Mouse (Mus musculus): ENCODE results near the gene Cwc25.
"Not testable (repeated sequence)": the region's sequence is repeated elsewhere in the genome, so short reads cannot be mapped to it uniquely, and the experiment has no call there.

The Cwc25 gene

DNA sequence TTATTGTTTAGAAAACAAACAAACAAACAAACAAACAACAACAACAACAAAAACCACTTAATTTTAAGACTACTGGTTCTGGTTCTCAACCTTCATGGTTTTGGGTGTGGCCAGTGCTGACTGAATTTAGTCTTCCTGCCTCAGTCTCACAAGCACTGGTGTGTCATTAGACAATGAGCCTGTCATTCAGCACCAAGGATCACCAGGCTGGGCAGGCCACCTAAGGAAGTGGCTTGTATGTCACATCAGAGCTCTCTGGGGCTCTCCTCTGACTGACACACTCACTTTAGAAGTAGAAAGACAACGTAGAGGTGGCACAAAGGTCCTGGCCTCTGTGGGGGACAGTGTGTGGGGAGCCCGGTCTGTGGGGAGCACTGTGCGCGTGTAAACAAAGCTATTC lies 47.3 kb downstream of the Cwc25 start:
- DNase-seq = no peak

DNA sequence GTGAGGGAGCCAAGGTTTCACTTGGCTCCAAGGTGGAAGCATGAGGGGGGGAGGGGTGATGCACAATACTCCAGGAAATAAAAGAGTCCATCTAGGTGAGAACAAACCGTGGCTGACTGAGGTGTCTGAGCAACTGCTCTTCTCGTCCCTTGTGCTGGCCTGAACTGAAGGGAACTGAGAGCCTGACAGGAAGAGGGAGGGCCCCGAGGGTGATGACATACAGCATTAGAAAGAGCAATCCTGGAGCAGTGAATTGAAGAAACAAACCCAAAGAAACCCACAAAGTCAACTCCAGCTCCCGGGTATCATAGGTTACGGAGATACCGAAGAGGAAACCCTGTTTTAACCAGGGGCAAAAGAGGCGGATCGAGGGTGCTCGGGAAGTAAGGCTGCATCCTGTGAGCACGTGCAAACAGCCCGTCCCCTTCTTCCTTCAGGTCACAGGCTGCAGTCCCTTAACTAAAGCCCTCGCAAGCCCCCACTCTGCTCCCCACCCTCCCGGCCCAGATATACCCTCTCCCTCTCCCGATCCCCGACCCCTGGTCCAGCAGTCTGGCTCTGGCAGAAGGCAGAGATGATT lies 48.0 kb downstream of the Cwc25 start:
- DNase-seq = no peak

GRCm38 (mm10) chr11:97717369-97718280 lies 48.7 kb downstream of the Cwc25 start:
- DNase-seq = no peak

DNA sequence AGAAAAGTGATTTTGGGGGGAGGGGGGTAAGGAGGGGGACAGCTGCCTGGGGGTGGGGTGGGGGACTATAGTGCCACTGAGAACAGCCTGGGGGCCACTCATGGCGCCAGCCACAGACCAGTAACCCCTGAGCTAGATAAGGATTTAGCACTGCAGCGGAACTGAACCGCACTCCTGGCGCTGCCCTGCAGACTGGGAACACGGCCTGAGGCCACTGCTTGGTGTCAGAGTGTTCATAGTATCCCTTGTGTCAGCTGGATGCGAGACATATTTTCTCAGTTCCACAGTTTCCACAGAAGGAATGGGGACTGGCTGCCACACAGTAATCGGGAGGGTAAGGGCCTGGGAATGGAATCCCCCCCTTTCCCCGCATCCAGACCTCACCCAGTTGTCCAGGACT lies 50.3 kb downstream of the Cwc25 start:
- no peak for DNase-seq

DNA sequence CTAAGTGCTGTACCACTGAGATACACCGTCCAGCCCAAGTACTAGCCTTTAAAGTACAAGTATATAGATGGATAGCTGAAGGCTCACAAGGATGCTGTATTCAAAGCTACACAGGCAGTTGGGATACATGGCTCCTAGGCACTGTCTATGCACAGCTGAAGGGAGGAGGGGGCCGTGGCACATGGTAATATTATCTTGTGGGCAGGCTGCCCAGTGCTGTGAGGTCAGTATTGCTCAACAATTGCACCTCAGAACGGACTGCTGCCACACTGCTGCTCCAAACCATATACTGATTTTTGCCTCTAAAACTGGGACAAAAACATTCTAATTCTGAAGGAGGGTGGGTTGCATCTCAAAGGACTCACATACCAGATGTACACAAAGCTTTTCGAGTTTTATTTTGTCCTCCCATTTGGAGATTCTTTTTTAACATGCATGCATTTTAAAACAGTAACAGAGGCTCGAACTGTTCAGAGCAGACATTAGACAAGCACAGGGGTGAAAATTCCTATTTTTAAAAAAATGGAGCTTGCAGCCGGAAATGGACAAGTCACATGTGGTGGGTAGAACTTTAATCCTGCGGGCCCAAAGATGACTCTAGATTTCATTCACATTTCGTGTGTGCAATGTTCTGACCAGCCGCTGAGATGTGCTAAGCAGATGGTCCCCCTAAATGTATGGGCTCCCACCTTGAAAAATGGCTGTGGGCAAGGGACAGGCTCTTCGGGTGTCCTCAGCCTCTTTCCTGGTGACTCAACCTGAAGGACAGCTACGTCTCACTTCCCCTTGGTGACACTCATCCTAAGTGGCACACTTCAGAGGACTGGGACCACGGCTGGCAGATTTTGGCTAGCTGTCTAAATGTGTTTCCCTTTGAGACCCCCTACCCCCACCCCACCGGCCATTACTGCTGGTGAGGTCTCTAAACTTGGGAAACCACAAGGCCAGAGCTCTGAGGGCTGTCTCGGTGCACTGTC lies 51.3 kb downstream of the Cwc25 start:
- no peak for DNase-seq

- no peak for DNase-seq
These were observed 52.0 kb downstream of the Cwc25 start for GRCm38 (mm10) chr11:97714356-97714755.

- no peak for DNase-seq
These were observed 52.5 kb downstream of the Cwc25 start for GRCm38 (mm10) chr11:97713896-97714295.

DNA sequence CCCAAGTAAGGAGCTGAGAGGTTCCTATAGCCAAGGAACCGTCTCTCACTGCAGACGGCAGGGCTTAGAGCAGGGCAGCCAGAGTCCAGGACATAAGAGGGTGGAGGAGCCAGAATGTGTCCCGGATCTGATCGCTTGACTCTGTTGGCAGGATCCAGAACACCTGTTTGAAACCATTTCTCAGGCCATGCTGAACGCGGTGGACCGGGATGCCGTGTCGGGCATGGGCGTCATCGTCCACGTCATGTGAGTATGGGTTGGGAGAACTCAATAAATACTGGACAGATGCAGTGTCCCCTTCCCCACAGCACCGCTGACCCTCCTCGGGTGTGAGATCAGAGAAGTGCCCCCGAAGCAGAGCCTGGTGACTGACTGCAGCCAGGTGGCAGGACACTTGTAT lies 54.1 kb downstream of the Cwc25 start:
- no peak for DNase-seq

- no peak for DNase-seq
These were observed 55.0 kb downstream of the Cwc25 start for GRCm38 (mm10) chr11:97711200-97711900.

DNA sequence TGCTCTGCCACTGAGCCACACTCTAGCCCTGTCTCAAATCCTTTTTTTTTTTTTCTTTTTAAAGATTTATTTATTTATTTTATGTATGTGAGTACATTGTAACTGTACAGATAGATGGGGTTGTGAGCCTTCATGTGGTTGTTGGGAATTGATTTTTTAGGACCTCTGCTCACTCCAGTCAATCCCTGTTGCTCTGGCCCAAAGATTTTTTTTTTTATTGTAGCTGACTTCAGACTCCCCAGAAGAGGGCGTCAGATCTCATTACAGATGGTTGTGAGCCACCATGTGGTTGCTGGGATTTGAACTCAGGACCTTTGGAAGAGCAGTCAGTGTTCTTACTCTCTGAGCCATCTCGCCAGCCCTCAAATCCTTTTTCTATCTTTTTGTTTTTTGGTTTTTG lies 56.3 kb downstream of the Cwc25 start:
- DNase-seq = not testable (repeated sequence)

DNA sequence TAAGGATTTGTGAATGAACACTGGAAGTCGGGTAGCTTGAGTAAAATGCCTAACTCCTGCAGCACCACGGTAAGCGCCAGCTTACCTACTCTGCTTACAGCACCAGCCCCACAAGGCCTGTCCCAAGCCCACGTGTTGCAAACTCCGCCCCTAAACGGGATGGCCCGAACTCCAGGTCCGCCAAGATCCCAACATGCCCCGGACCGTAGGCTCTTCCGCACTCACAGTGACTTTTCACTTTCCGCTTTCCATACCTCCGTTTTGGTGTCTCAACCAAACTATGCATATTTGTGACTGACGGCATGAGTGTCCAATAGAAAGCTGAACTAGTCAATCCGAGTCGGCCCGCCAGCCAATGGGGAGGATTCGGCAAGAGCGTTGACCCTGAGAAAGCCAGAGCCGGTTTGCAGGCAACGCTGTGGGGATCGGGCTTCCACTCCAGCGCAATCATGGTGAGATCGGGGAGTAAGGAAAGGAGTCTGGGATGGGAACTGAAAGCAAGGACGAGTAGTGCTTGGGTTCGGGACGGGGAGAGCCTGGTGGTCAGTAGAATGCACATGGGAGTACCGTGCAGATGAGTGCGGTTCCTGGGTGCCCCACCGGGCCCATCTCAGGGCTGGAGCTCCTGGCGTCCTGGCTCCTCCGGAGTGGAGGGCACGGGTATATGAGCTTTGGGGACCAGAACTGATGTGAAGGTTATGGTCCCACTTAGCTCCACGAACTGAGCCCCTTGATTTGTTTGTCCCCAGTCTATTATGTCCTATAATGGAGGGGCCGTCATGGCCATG lies 63.1 kb downstream of the Cwc25 start, which contains the start of gene Psmb3:
Gene Psmb3, plus strand, starts transcription at position 361 of the 788 bp plus-strand sequence.
- peak; percentile 99 for DNase-seq

DNA sequence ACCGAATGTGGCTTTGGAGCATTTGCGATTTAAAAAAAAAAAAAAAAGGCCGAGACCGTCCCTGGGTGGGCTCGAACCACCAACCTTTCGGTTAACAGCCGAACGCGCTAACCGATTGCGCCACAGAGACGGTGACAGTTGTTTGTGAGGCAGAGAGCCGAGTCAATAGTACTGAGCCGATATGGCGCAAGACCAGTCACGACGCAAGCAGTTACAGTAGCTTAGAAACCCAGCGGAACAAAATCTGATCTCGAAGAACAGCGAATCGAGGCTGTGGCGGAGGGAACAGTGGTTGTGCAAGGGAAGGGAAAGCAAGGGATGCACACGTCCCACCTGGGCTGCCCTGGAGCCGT lies 64.0 kb downstream of the Cwc25 start:
- DNase-seq = peak; percentile 92 to 93

DNA sequence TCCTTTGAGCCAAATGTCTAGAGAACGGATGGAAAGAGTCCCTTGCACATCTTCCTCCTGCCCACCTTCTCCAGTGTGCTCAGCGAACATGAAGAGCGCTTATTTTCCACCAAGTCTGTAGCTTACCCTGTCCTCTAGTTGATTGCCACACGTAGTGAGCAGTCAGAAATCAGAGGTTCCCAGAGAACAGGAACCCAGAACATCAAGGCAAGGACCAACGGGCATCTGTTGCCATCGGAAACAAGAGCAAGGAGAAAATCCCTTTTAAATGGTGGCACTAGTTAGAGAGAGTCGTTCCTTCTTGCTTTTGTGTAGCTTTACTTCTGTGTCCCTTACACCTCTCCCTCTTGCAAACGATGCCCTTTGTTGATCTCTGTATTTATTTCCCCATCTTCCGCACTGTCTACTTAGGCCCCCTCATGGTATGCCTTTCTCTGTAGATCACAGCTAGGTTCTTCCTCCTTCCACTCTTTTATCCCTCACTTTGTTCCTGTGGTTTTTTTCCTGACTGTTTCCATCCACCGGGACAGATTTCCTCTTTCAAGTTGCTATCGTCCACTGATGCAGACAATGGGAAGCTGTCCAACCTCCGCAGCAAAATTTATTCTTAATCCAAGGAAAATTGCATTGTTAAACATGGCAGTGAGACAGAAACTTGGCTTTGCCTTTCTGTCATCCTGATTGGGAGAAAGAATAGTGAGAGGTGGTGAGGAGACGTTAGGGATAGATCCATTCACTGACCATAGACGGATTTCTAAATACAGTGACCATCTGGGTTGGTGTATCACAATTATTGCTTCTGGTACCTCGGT lies 64.6 kb downstream of the Cwc25 start:
- DNase-seq = no peak

DNA sequence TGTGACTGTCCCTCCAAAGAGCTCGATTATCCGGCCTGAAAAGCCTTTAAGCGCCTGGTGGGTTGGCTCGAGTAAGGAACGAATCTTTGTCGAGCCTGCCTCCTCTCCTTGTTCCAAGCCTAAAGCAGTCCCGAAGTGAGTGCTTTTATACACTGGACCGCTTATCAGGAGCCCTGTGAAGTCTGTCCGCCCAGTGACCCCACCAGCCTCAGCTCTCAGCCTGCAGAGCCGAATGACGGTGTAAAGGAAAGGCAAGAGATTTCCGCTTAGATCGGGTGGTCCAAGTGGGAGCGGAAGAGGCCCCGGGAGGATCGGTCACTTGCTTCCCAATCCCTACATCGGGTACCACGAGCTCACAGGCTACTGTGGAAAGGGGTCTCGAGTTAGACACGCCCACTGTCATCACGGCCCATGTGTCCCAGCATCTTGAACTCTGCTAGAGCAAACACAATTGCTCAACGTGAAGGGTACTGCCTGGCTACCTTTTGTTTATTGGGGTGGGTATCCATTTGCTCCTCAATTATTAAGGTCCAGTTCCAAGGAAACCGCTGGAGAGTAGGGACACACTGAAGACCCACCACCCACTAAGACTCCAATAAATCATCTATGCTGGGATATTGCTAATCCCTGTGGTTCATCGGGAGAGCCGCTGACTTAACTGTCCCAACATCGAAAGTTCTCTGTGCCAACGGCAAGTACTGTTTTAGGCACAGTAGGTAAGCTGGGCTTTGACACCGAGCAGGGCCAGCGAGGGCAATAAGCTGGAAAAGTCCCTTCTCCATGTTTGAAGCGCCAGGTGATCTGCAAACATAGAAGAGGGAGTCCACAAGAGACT lies 65.4 kb downstream of the Cwc25 start:
- peak; percentile 56 to 70 for DNase-seq

DNA sequence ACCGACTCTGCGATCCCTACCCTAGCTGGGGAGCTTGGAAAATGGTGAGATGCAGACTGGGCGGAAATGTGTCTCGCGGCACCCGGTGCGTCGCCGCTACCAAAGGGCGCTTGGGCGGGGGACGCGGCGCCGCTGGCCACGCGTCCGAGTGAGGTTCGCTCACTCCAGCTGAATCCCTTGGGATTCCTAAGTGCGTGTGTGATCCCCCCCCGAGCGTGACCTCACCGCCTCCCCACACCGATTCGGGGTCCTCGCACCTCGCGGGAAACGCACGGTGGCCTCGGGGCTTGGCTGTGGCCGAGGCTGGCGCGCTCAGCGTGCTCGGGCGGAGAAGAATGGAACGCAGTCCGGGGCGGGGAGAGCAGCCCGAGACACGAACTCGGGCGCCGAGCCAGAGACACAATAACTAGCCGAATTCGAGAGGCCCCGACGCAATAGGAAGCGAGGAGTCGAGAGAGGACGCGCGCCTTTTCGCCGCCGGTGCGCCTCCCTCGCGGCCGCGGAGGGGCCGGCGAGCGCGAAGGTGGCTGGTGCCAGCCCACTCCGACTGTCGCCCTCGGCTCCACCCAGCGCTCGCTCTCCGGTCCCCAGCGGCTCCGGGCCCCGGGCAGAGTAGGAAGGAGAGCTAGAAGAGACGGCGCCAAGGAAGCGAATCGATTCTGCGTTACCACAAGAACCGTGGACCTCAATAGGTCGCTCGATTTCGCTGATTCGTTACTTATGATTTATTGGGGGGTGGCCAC lies 66.2 kb downstream of the Cwc25 start, which contains the start of gene Pcgf2:
Gene Pcgf2, minus strand, starts transcription at position 495 of the 743 bp plus-strand sequence.
- peak; percentile 87 to 92 for DNase-seq

DNA sequence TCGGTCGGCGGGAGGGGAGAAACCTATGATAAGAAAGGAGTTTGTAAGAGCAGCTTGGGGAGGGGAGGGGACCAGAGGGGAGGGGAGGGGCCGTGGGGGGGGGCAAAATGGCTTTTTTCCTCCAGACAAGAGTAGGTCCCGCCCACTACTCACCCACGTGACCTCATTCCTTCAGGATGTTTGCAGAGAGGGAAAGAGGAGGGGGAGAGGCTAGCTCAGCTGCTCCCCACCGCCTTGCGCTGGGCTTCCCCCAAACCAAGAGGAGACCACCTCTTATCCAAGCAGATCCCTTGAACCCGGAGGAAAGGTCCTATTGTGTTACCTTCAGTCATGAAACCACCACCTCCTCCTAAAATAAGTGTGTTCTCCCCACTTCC lies 66.7 kb downstream of the Cwc25 start:
- peak; percentile 97 to 98 for DNase-seq

DNA sequence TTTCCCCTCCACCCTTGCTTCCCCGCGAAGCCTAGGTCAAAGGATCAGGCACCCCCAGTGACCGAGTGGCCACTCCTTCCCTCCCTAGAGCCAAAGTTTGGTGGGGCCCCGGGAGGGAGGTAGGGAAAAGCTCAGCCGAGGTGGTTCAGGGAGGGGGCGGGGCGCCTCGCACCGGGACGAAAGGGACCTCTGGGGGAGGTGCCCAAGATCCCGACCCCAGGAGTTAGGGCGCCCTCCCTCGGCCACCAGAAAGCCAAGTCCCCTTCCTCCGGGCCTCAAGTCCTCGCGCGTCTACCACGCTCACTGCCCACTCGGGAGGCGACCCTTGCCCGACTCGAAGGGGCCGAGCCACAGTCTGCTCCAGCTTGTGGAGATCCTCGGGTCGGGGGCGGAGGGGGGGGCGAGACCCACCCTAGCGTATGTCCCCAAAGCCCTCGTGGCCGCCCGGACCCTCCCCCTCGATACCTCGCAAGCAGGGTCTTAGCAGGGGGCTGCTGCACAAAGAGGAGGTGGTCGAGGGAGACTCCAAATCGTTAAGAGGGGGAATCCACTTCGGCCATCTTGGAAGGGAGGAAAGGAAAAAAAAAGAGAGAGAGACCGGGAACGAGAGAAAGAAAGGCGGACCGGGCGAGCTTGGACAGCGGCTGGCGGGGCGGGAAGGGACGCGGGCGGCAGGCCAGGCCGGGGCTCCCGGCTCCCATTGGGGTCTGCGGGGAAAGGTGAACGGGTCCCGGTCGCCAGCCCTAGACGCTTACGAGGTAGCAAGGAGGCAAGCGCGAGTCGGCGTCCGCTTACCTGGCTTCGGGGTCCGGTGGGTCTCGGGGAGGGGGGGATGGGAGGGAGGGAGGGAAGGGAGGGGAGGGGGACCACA lies 67.4 kb downstream of the Cwc25 start:
- peak; percentile 90 to 94 for DNase-seq

Data from kidney, postnatal 4 days (tissue).